Mouse (Mus musculus) B cell, adult 67 days (primary cell): Measurements from ENCODE around the gene Rd3. TPM values are rescaled to one million over a fixed set of nuclear protein-coding genes. Genes with fewer than 3 reads are reported as not detected.

ENCODE experiments used
- total RNA-seq, 2 experiments: library from RNA; stranded (reverse); gene quantifications; 4 replicates each; pipeline ENCODE4 v1.2.4; 2023

Rd3 gene
- not detected for total RNA-seq

DNA sequence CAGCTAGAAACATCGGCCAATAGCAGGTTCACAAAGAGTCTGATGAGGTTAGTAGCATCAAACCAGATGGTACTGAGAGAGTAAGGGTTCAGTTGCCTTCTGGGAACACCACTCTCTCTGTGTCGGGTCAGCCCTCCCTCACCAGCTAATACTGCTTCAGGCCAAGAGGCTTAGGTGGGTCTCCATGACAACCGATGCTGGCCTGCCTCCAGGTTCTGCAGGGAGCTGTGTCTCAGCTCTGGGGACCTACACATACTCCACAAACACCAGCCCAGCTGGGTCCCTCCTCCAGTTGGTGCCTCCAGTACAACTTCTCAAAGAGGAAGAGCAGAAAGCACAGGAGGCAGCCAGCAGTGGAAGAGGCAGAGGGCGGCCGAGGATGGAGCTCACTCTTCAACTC lies at the start of gene Rd3:
Rd3 (plus strand) TSS at position 184 of the 400 bp plus-strand sequence.

Other genes starting within 250 kb of the Rd3 start
- 1 to 10 TPM; 1.2 to 1.6 TPM for gene Nek2, start 155.9 kb upstream of the Rd3 start, total RNA-seq
- 10 to 100 TPM; 10.1 to 10.4 TPM for gene Slc30a1, start 70.6 kb upstream of the Rd3 start, total RNA-seq
- 100 to 1,000 TPM; 194 to 203 TPM for gene Traf5, start 115.2 kb downstream of the Rd3 start, total RNA-seq
- 10 to 100 TPM; 20.1 to 23.1 TPM for gene Rcor3, start 160.7 kb downstream of the Rd3 start, total RNA-seq
- not detected for gene Kcnh1, start 213.4 kb downstream of the Rd3 start, total RNA-seq